Mouse (Mus musculus) erythroblast, embryonic 14.5 days (primary cell): ENCODE measurements around the gene Scn1b.

Experiments used
- GATA1 ChIP-seq: IDR thresholded peaks from 2 replicates; pipeline ENCODE4 v1.6.1; 2012; ENCODE audit warnings: low read length, inconsistent platforms, mixed read lengths
- TAL1 ChIP-seq: IDR thresholded peaks from 3 replicates; pipeline ENCODE4 v1.6.1; 2012; ENCODE audit warnings: low read length, inconsistent platforms, mixed read lengths

DNA sequence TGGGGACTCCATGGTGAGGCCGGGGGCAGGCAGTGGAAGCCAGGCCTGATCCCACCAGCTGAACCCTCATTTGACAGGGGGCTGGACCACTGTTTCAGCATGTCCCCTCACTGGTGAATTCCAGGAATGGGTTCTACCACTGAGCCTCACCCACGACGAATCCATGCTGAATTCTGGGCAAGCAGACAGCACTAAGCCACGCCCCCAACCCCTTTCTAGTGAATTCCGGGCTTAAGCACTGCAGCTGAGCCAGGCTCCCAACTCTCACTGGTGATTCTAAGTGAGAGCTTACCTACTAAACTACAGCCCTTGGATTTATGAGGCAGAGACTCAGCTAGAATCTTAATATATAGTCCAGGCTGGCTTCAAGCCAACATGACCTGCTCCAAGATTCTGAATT is 59.0 kb downstream of the Scn1b start:
- no peak for TF ChIP-seq TAL1
- TF ChIP-seq GATA1: no peak
